Mouse (Mus musculus) stomach, postnatal 0 days (tissue): ENCODE measurements around the gene Kat6b.

ENCODE experiments used
- CTCF ChIP-seq: IDR thresholded peaks from 2 replicates; pipeline ENCODE4 v1.5.1; 2016; ENCODE audit warnings: antibody characterized with exemption, low read depth, mild to moderate bottlenecking, moderate library complexity
- EP300 ChIP-seq: optimal IDR thresholded peaks from 2 replicates; pipeline ENCODE3; 2016; ENCODE audit warnings: antibody characterized with exemption

DNA sequence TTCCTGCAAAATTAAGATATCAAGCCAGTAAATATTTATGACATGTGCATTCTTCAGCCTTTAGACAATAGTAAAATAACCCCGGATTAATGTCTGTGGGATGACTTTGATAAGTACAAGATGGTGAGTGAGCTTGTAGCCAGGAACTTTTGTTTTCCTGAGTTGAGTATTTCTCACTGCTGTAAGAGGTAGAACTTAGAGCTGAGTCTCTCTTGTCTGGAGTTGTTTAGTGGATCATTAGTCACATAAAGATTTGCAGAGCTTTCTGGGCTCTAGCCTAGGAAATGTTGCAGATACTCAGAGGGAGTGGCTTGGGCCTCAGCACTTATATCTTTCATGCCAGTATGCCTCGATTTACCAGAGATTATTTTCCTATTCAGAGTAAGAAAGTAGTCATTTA, 106.7 kb downstream of the Kat6b start:
- TF ChIP-seq CTCF = no peak
- TF ChIP-seq EP300 = no peak
